Mouse (Mus musculus): ENCODE results near the gene Rac2. TPM values are rescaled to one million over a fixed set of nuclear protein-coding genes. Genes with fewer than 3 reads are reported as not detected.

The Rac2 gene
- polyA plus RNA-seq (2015; fragmentation: Nextera tagmentation; extraction: Ambion mirVana): 11.3 and 12.5 TPM in 2 replicates

GRCm38 (mm10) chr15:78572658-78573397, at the start of gene Rac2:
Gene Rac2 (minus strand): TSS chr15:78572783.
- Histone ChIP-seq H3K27ac (no peak within 1 kb of the TSS), H3K36me3 (no peaks in the 10 kb centered on the region), H3K4me3 (no peak within 1 kb of the TSS), H3K27me3 (peaks cover 5% of the 10 kb centered on the region), H3K9ac (no peak within 1 kb of the TSS), H3K4me1 (no peaks in the 10 kb centered on the region), H3K4me2 (replicated peaks) (no peak within 1 kb of the TSS), H3K9me3 (no peaks in the 10 kb centered on the region)
- WGBS: 78% methylated on average over 8 of the region's 8 CpGs
- ATAC-seq (ENCODE audit: low FRiP score, low read depth): no peak

- no peak for ATAC-seq (ENCODE audit: low FRiP score, low read depth)
- 75% methylated on average over 2 of the region's 2 CpGs for WGBS
- Histone ChIP-seq H3K4me3 (no peak overlapping the region), H3K4me1 (no peaks in the 10 kb centered on the region), H3K36me3 (no peaks in the 10 kb centered on the region), H3K9me3 (no peaks in the 10 kb centered on the region), H3K27ac (no peak overlapping the region), H3K9ac (no peak overlapping the region), H3K4me2 (replicated peaks) (no peak overlapping the region), H3K27me3 (peaks cover 21% of the 10 kb centered on the region; the same call in 1 of the 2 replicates)
Observed at GRCm38 (mm10) chr15:78616973-78617372, 44.4 kb upstream of the Rac2 start.

GRCm38 (mm10) chr15:78614536-78614935, 42.0 kb upstream of the Rac2 start:
- Histone ChIP-seq H3K27me3 (0 out of 2 replicates have a peak, but pooled peaks cover 4% of the 10 kb centered on the region), H3K27ac (no peak overlapping the region), H3K9ac (no peak overlapping the region), H3K9me3 (no peaks in the 10 kb centered on the region), H3K4me1 (peaks cover 12% of the 10 kb centered on the region), H3K4me2 (replicated peaks) (no peak overlapping the region), H3K36me3 (no peaks in the 10 kb centered on the region), H3K4me3 (no peak overlapping the region)
- WGBS: 89% methylated on average over 7 of the region's 7 CpGs
- ATAC-seq (ENCODE audit: low FRiP score, low read depth): no peak

- 41% methylated on average over 12 of the region's 12 CpGs for WGBS
- Histone ChIP-seq H3K4me3 (no peak overlapping the region), H3K27ac (peak overlapping the region; percentile 28; the same call in 1 of the 2 replicates), H3K36me3 (no peaks in the 10 kb centered on the region), H3K27me3 (no peaks in the 10 kb centered on the region), H3K4me1 (peaks cover 12% of the 10 kb centered on the region), H3K9ac (no peak overlapping the region), H3K9me3 (no peaks in the 10 kb centered on the region), H3K4me2 (replicated peaks) (no peak overlapping the region)
- ATAC-seq (ENCODE audit: low FRiP score, low read depth): no peak
Observed at GRCm38 (mm10) chr15:78610705-78611462, 38.3 kb upstream of the Rac2 start.

- Histone ChIP-seq H3K4me3 (no peak overlapping the region), H3K4me1 (peaks cover 12% of the 10 kb centered on the region), H3K9ac (no peak overlapping the region), H3K9me3 (no peaks in the 10 kb centered on the region), H3K27ac (no peak overlapping the region), H3K27me3 (no peaks in the 10 kb centered on the region), H3K36me3 (no peaks in the 10 kb centered on the region), H3K4me2 (replicated peaks) (no peak overlapping the region)
- ATAC-seq (ENCODE audit: low FRiP score, low read depth): no peak
- 72% methylated on average over 4 of the region's 4 CpGs for WGBS
Observed at GRCm38 (mm10) chr15:78607463-78607862, 34.9 kb upstream of the Rac2 start.

- H3K27me3 ChIP-seq: no peaks in the 10 kb centered on the region
- ATAC-seq (ENCODE audit: low FRiP score, low read depth): no peak
- WGBS: 84% methylated on average over 6 of the region's 6 CpGs
- H3K4me3 ChIP-seq: no peak overlapping the region
- no peaks in the 10 kb centered on the region for H3K36me3 ChIP-seq
- no peak overlapping the region for H3K4me2 ChIP-seq (replicated peaks)
- no peak overlapping the region for H3K27ac ChIP-seq
- no peaks in the 10 kb centered on the region; the same call in 1 of the 2 replicates for H3K9me3 ChIP-seq
- H3K9ac ChIP-seq: no peak overlapping the region
- peaks cover 8% of the 10 kb centered on the region for H3K4me1 ChIP-seq
Observed at GRCm38 (mm10) chr15:78606059-78606458, 33.5 kb upstream of the Rac2 start.

GRCm38 (mm10) chr15:78605371-78605791, 32.8 kb upstream of the Rac2 start:
- Histone ChIP-seq H3K27me3 (no peaks in the 10 kb centered on the region), H3K9ac (no peak overlapping the region), H3K4me3 (no peak overlapping the region), H3K27ac (no peak overlapping the region), H3K4me1 (peaks cover under 1% of the 10 kb centered on the region), H3K4me2 (replicated peaks) (no peak overlapping the region), H3K9me3 (no peaks in the 10 kb centered on the region; the same call in 1 of the 2 replicates), H3K36me3 (no peaks in the 10 kb centered on the region)
- WGBS: 29% methylated on average over 3 of the region's 3 CpGs
- no peak for ATAC-seq (ENCODE audit: low FRiP score, low read depth)

GRCm38 (mm10) chr15:78604255-78604654, 31.7 kb upstream of the Rac2 start:
- 63% methylated on average over 6 of the region's 6 CpGs for WGBS
- Histone ChIP-seq H3K4me1 (no peaks in the 10 kb centered on the region), H3K9ac (no peak overlapping the region), H3K4me2 (replicated peaks) (no peak overlapping the region), H3K9me3 (no peaks in the 10 kb centered on the region; the same call in 1 of the 2 replicates), H3K27ac (no peak overlapping the region), H3K4me3 (no peak overlapping the region), H3K27me3 (no peaks in the 10 kb centered on the region), H3K36me3 (no peaks in the 10 kb centered on the region)
- ATAC-seq (ENCODE audit: low FRiP score, low read depth): no peak

GRCm38 (mm10) chr15:78601180-78601579, 28.6 kb upstream of the Rac2 start:
- Histone ChIP-seq H3K36me3 (no peaks in the 10 kb centered on the region), H3K9me3 (no peaks in the 10 kb centered on the region; the same call in 1 of the 2 replicates), H3K4me3 (no peak overlapping the region), H3K27me3 (no peaks in the 10 kb centered on the region), H3K4me1 (no peaks in the 10 kb centered on the region), H3K9ac (no peak overlapping the region), H3K27ac (no peak overlapping the region), H3K4me2 (replicated peaks) (no peak overlapping the region)
- WGBS: 78% methylated on average over 6 of the region's 6 CpGs
- no peak for ATAC-seq (ENCODE audit: low FRiP score, low read depth)

- no peak overlapping the region for H3K4me2 ChIP-seq (replicated peaks)
- no peaks in the 10 kb centered on the region for H3K4me1 ChIP-seq
- no peak overlapping the region for H3K4me3 ChIP-seq
- no peak overlapping the region for H3K27ac ChIP-seq
- H3K36me3 ChIP-seq: no peaks in the 10 kb centered on the region
- ATAC-seq (ENCODE audit: low FRiP score, low read depth): no peak
- no peaks in the 10 kb centered on the region; the same call in 1 of the 2 replicates for H3K9me3 ChIP-seq
- H3K9ac ChIP-seq: no peak overlapping the region
- no peaks in the 10 kb centered on the region for H3K27me3 ChIP-seq
- WGBS: 81% methylated on average over 13 of the region's 13 CpGs
Observed at GRCm38 (mm10) chr15:78599529-78600193, 27.1 kb upstream of the Rac2 start.

- no peak overlapping the region for H3K4me2 ChIP-seq (replicated peaks)
- no peak overlapping the region for H3K27ac ChIP-seq
- no peaks in the 10 kb centered on the region for H3K36me3 ChIP-seq
- H3K9ac ChIP-seq: no peak overlapping the region
- no peaks in the 10 kb centered on the region for H3K27me3 ChIP-seq
- H3K9me3 ChIP-seq: no peaks in the 10 kb centered on the region; the same call in 1 of the 2 replicates
- WGBS: 85% methylated on average over 6 of the region's 6 CpGs
- no peak for ATAC-seq (ENCODE audit: low FRiP score, low read depth)
- no peak overlapping the region for H3K4me3 ChIP-seq
- H3K4me1 ChIP-seq: no peaks in the 10 kb centered on the region
Observed at GRCm38 (mm10) chr15:78599124-78599523, 26.5 kb upstream of the Rac2 start.

- ATAC-seq (ENCODE audit: low FRiP score, low read depth): no peak
- WGBS: 61% methylated on average over 4 of the region's 4 CpGs
Observed at GRCm38 (mm10) chr15:78597729-78598128, 25.1 kb upstream of the Rac2 start.

More at GRCm38 (mm10) chr15:78597729-78598128, 25.1 kb upstream of the Rac2 start:
- Histone ChIP-seq H3K4me1 (no peaks in the 10 kb centered on the region), H3K27me3 (no peaks in the 10 kb centered on the region), H3K36me3 (no peaks in the 10 kb centered on the region), H3K27ac (no peak overlapping the region), H3K9me3 (no peaks in the 10 kb centered on the region; the same call in 1 of the 2 replicates), H3K9ac (peak overlapping the region; percentile 13; the same call in 1 of the 2 replicates), H3K4me3 (no peak overlapping the region), H3K4me2 (replicated peaks) (no peak overlapping the region)

All from limb, embryonic 13.5 days (tissue).